11 mouse cellular contexts compared by ENCODE assay signal in the genomic region with DNA sequence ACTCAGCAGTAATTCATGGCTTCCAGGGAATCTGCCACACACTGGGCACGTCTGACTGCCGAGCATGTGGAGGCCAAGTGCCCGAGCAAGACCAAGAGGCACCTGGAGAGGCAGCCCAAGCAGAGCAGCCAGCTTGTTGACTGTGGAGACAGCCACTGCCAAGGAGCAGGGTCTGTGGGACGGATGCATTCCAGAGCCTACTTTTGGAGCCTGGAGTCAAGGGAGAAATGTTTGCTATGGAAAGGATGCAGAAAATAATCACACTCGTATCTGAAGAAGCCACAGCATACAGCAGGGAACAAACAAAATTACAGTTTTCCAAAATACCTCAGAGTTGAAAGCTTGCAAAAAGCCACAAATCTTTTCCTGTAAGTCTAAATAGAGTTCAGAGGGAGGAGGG.
DNase-seq lines count a peak whose midpoint lies in the region; ATAC-seq and TF ChIP-seq lines count a peak whose summit lies in the region.
"Had no signal": no experiment of that assay in that cellular context is flagged by ENCODE, and none has a peak within 500 bp of the region (broad histone marks: within the 10 kb centered on the region; RNA-seq: fewer than 3 reads in every experiment).

No protein-coding gene starts in this region.

- H3K4me2 ChIP-seq in heart, embryonic 14.5 days (ENCODE audit: low read length), result no peak overlapping the region
- H3K4me2 ChIP-seq in kidney, postnatal 0 days (ENCODE audit: low read length), result no peak overlapping the region
- H3K4me2 ChIP-seq: stomach, embryonic 15.5 days had no signal

- H3K9ac ChIP-seq in heart, embryonic 14.5 days (ENCODE audit: low read length), result no peak overlapping the region; the same call in 1 of the 2 replicates
- no peak overlapping the region for H3K9ac ChIP-seq in kidney, postnatal 0 days (ENCODE audit: low read depth, low read length)
- H3K9ac ChIP-seq: stomach, embryonic 15.5 days had no signal

- no peak for DNase-seq in heart, postnatal 25 days (ENCODE audit: low spot score)
- peak; percentile 69 for DNase-seq in kidney, postnatal 0 days (ENCODE audit: low spot score)
- DNase-seq in kidney, adult 8-10 months, result no peak
- peak; percentile 41 for DNase-seq in kidney, postnatal 10 days
- no peak for DNase-seq in ovary, postnatal 14 days (ENCODE audit: low spot score)
- DNase-seq: cerebellum, adult 11-12 months; right cerebral cortex, postnatal 4 days had no signal

- no peaks in the 10 kb centered on the region for H3K27me3 ChIP-seq in heart, embryonic 14.5 days (ENCODE audit: control insufficient read depth, insufficient read depth, low read length)
- H3K27me3 ChIP-seq in kidney, postnatal 0 days (ENCODE audit: insufficient read depth, low read length), result no peaks in the 10 kb centered on the region
- H3K27me3 ChIP-seq: CH12.LX; stomach, embryonic 15.5 days had no signal

- H3K27ac ChIP-seq in heart, embryonic 14.5 days (replicated peaks in 1 of 2; ENCODE audit: control insufficient read depth in 1 of 2, insufficient read depth in 1 of 2, low read depth in 2 of 2, low read length in 2 of 2), result peak overlapping the region; percentile 30 to 60; a peak in 3 of 4 replicates
- peak overlapping the region; percentile 66; the same call in 1 of the 2 replicates for H3K27ac ChIP-seq in kidney, postnatal 0 days
- peak overlapping the region; percentile 54 for H3K27ac ChIP-seq in olfactory bulb, adult 2 months (ENCODE audit: insufficient read depth, low read depth, low read length)
- H3K27ac ChIP-seq: stomach, embryonic 15.5 days had no signal

- no peak for ATAC-seq in heart, embryonic 14.5 days (ENCODE audit: insufficient number of reproducible peaks, insufficient read depth, low FRiP score, low read depth)
- ATAC-seq in kidney, postnatal 0 days (replicated peaks; ENCODE audit: low FRiP score, low read depth), result no peak

- WGBS in heart, embryonic 14.5 days, result 35% methylated on average over 5 of the region's 5 CpGs
- 27% methylated on average over 5 of the region's 5 CpGs for WGBS in kidney, postnatal 0 days
- 21% methylated on average over 5 of the region's 5 CpGs for WGBS in olfactory bulb, adult 2 months

- peaks cover 7 to 19% of the 10 kb centered on the region in 2 experiments for H3K4me1 ChIP-seq in heart, embryonic 14.5 days (ENCODE audit: control insufficient read depth in 2 of 2, insufficient read depth in 2 of 2, low read length in 2 of 2)
- H3K4me1 ChIP-seq in kidney, postnatal 0 days (replicated peaks; ENCODE audit: insufficient read depth, low read length), result peaks cover 30% of the 10 kb centered on the region
- H3K4me1 ChIP-seq in olfactory bulb, adult 2 months (ENCODE audit: control insufficient read depth, insufficient read depth, low read length), result peaks cover 8% of the 10 kb centered on the region

- TF ChIP-seq POLR2A in olfactory bulb, adult 2 months (IDR thresholded peaks at IDR 0.05; ENCODE audit: insufficient read depth, low read depth, low read length), result no peak

- no peaks in the 10 kb centered on the region for H3K9me3 ChIP-seq in heart, embryonic 14.5 days (ENCODE audit: control insufficient read depth, low read length)
- H3K9me3 ChIP-seq in kidney, postnatal 0 days (replicated peaks; ENCODE audit: low read length), result no peaks in the 10 kb centered on the region
- H3K9me3 ChIP-seq: stomach, embryonic 15.5 days had no signal

- H3K4me3 ChIP-seq in heart, embryonic 14.5 days (ENCODE audit: control insufficient read depth in 1 of 2, insufficient read depth in 1 of 2, low read depth in 1 of 2, low read length in 2 of 2), result no peak overlapping the region
- no peak overlapping the region for H3K4me3 ChIP-seq in kidney, postnatal 0 days (replicated peaks; ENCODE audit: low read depth, low read length)
- no peak overlapping the region for H3K4me3 ChIP-seq in olfactory bulb, adult 2 months (ENCODE audit: insufficient read depth, low read depth, low read length)
- H3K4me3 ChIP-seq: stomach, embryonic 15.5 days had no signal

- intact Hi-C loops in heart, postnatal 25 days (cut with DNase I), result no loop called here

- no peaks in the 10 kb centered on the region for H3K36me3 ChIP-seq in heart, embryonic 14.5 days (ENCODE audit: control insufficient read depth, insufficient read depth, low read length)
- no peaks in the 10 kb centered on the region for H3K36me3 ChIP-seq in kidney, postnatal 0 days (ENCODE audit: insufficient read depth, low read length)
- H3K36me3 ChIP-seq: stomach, embryonic 15.5 days had no signal

- no peak for TF ChIP-seq CTCF in kidney, postnatal 0 days (IDR thresholded peaks at IDR 0.05; ENCODE audit: low read depth)
- TF ChIP-seq CTCF in olfactory bulb, adult 2 months (IDR thresholded peaks at IDR 0.05; ENCODE audit: insufficient read depth, low read depth, low read length), result no peak

Comparison
In these comparisons a context has a peak if more than half of its experiments do, and no peak if none do; other contexts are left out.
1. DNase-seq: peak in kidney, postnatal 0 days (single experiment) and kidney, postnatal 10 days (single experiment); none in heart, postnatal 25 days (single experiment), kidney, adult 8-10 months (0 of 2) and ovary, postnatal 14 days (single experiment).
2. Peak in every context shown above with its lines, with median percentiles within 50 percentile points of each other: H3K27ac ChIP-seq.